Mouse (Mus musculus): ENCODE measurements at regions not wholly inside any gene's neighbourhood (a gene's known extent, or its start where the extent isn't known, plus 50 kb on each side); places are given as distances from the start of the nearest gene placed in this dataset.

- Histone ChIP-seq H3K27me3 (ENCODE audit: control insufficient read depth, insufficient read depth, low read length) (no peaks in the 10 kb centered on the region), H3K4me2 (replicated peaks; ENCODE audit: low read depth) (no peak overlapping the region), H3K36me3 (ENCODE audit: control insufficient read depth, insufficient read depth, low read length) (no peaks in the 10 kb centered on the region), H3K4me3 (ENCODE audit: low read depth, low read length) (no peak overlapping the region), H3K9me3 (ENCODE audit: control insufficient read depth, low read length) (no peaks in the 10 kb centered on the region), H3K9ac (ENCODE audit: low read length) (no peak overlapping the region), H3K4me1 (replicated peaks; ENCODE audit: control insufficient read depth, insufficient read depth) (no peaks in the 10 kb centered on the region), H3K27ac (replicated peaks) (no peak overlapping the region)
- ATAC-seq (ENCODE audit: low FRiP score, low TSS enrichment) (no peak), DNase-seq (ENCODE audit: low spot score) (no peak)
- TF ChIP-seq CTCF (IDR thresholded peaks at IDR 0.05; ENCODE audit: low read depth) = no peak
- no peak for TF ChIP-seq EP300 (optimal IDR thresholded peaks at IDR 0.05)
- WGBS = 73% methylated on average over 9 of the region's 9 CpGs
Measured at GRCm38 (mm10) chr19:6595801-6596200, 53.0 kb upstream of the Slc22a12 start.
